Comparison of ENCODE assay signal across 8 mouse cellular contexts in genomic region chrX:42150346-42151023, GRCm38 (mm10). TPM values are rescaled to one million over a fixed set of nuclear protein-coding genes. Genes with fewer than 3 reads are reported as not detected.
A peak's percentile ranks its signal among the peaks of the same experiment; 100 is the strongest.
DNase-seq lines count a peak whose midpoint lies in the region; ATAC-seq and TF ChIP-seq lines count a peak whose summit lies in the region.

No protein-coding gene starts in this region.

- no peaks in the 10 kb centered on the region for H3K36me3 ChIP-seq in hindbrain, postnatal 0 days (ENCODE audit: insufficient read depth, low read length)

- TF ChIP-seq CTCF in gastrocnemius, adult 2 months (IDR thresholded peaks at IDR 0.05) = no peak
- no peak for TF ChIP-seq CTCF in hindbrain, postnatal 0 days (IDR thresholded peaks at IDR 0.05; ENCODE audit: low read depth)

- intact Hi-C loops in gastrocnemius, adult 2 months (cut with DNase I) = loop anchor here (5.0 kb wide), 1 partner anchor 67 kb away; no protein-coding TSS in a partner anchor
- intact Hi-C loops in left cerebral cortex, postnatal 14 days (cut with DNase I) = loop anchor here (2.0 to 10.0 kb wide), 2 partner anchors 94 to 118 kb away; no protein-coding TSS in a partner anchor

- H3K9ac ChIP-seq in hindbrain, postnatal 0 days (replicated peaks; ENCODE audit: low read length) = peak overlapping the region; percentile 89

- peak; percentile 78 for DNase-seq in T-cell, adult 2 months (ENCODE audit: low spot score)
- DNase-seq in cerebellum, postnatal 25 days = peak; percentile 79 to 90
- DNase-seq in gastrocnemius, adult 2 months = peak; percentile 84
- DNase-seq in hindbrain, postnatal 0 days (ENCODE audit: low spot score) = peak; percentile 88
- peak; percentile 79 to 80 for DNase-seq in left cerebral cortex, postnatal 14 days (ENCODE audit: low spot score in 2 of 2)
- peak; percentile 61 to 65 for DNase-seq in right cerebral cortex, postnatal 36 days (ENCODE audit: low spot score in 2 of 2)
- DNase-seq in urinary bladder, postnatal 4 days (ENCODE audit: low spot score in 2 of 2) = peak; percentile 70 to 76

- no peaks in the 10 kb centered on the region for H3K4me1 ChIP-seq in hindbrain, postnatal 0 days (ENCODE audit: insufficient read depth, low read length)

- peak overlapping the region; percentile 83 for H3K4me3 ChIP-seq in gastrocnemius, adult 2 months
- peak overlapping the region; percentile 60 for H3K4me3 ChIP-seq in hindbrain, postnatal 0 days (ENCODE audit: low read length)

- peak overlapping the region; percentile 57 for H3K4me2 ChIP-seq in hindbrain, postnatal 0 days (ENCODE audit: low read depth, low read length)

- no peaks in the 10 kb centered on the region for H3K27me3 ChIP-seq in hindbrain, postnatal 0 days (ENCODE audit: insufficient read depth, low read length)

- peak; percentile 87 for ATAC-seq in hindbrain, postnatal 0 days
- peak; percentile 59 for ATAC-seq in megakaryocyte-erythroid progenitor cell, adult 5-6 weeks (replicated peaks; ENCODE audit: low FRiP score, low TSS enrichment, poor library complexity, severe bottlenecking)

- WGBS in hindbrain, postnatal 0 days = 34% methylated on average over 19 of the region's 40 CpGs

- H3K9me3 ChIP-seq in hindbrain, postnatal 0 days (ENCODE audit: low read length) = no peaks in the 10 kb centered on the region

- peak overlapping the region; percentile 98 for H3K27ac ChIP-seq in gastrocnemius, adult 2 months
- peak overlapping the region; percentile 99 for H3K27ac ChIP-seq in hindbrain, postnatal 0 days

RNA-seq across cellular contexts. Expression of gene Stag2, which starts 1.4 kb away (rescaled TPM):
- total RNA-seq in gastrocnemius, adult 2 months (2021) = 10 to 100 TPM; 52.8 to 62.0 TPM
- 35.7 and 55.3 TPM in 2 replicates for total RNA-seq in hindbrain, postnatal 0 days (2014; rRNA removed)
- 14.5 and 16.8 TPM in 2 replicates for polyA plus RNA-seq in hindbrain, postnatal 0 days (2015; fragmentation: Nextera tagmentation; extraction: Ambion mirVana)
- total RNA-seq in left cerebral cortex, postnatal 14 days (2021) = 10 to 100 TPM; 47.7 to 52.3 TPM
- 65.2 and 118 TPM in 2 replicates for total RNA-seq in megakaryocyte-erythroid progenitor cell, adult 5-6 weeks (2014; fragmentation: Nextera tagmentation)
- total RNA-seq in megakaryocyte-erythroid progenitor cell, adult 5-6 weeks (2017) = 508 and 636 TPM in 2 replicates

Comparison
In these comparisons a context has a peak if more than half of its experiments do, and no peak if none do; other contexts are left out.
1. Peak in every context shown above with its lines: DNase-seq, ATAC-seq, H3K4me3 ChIP-seq and H3K27ac ChIP-seq.